Mouse (Mus musculus): ENCODE results near the gene Haghl. TPM values are rescaled to one million over a fixed set of nuclear protein-coding genes. Genes with fewer than 3 reads are reported as not detected.
"Not testable (repeated sequence)": the region's sequence is repeated elsewhere in the genome, so short reads cannot be mapped to it uniquely, and the experiment has no call there.

The Haghl gene
- total RNA-seq, 2 experiments from 2014 or later = 5.5 to 9.1 TPM

GRCm38 (mm10) chr17:25824362-25825142, 39.1 kb upstream of the Haghl start:
- intact Hi-C loops (cut with DNase I) = no loop called here
- DNase-seq (ENCODE audit: low spot score) = no peak

GRCm38 (mm10) chr17:25823452-25823851, 38.0 kb upstream of the Haghl start, which contains the start of gene Wdr24:
TSS of gene Wdr24 (plus strand) at chr17:25823627.
- no peak for DNase-seq (ENCODE audit: low spot score)
- intact Hi-C loops (cut with DNase I) = loop anchor here (2.0 kb wide), 1 partner anchor 27 kb away; the partner anchor contains the start of gene Metrn

GRCm38 (mm10) chr17:25818851-25819780, 33.6 kb upstream of the Haghl start:
- intact Hi-C loops (cut with DNase I) = no loop called here
- DNase-seq (ENCODE audit: low spot score) = no peak

GRCm38 (mm10) chr17:25817662-25818061, 32.2 kb upstream of the Haghl start:
- intact Hi-C loops (cut with DNase I) = no loop called here
- DNase-seq (ENCODE audit: low spot score) = no peak

- no peak for DNase-seq (ENCODE audit: low spot score)
- intact Hi-C loops (cut with DNase I) = no loop called here
These were observed 28.0 kb upstream of the Haghl start for GRCm38 (mm10) chr17:25813471-25813870.

GRCm38 (mm10) chr17:25810890-25811289, 25.4 kb upstream of the Haghl start:
- intact Hi-C loops (cut with DNase I) = no loop called here
- DNase-seq (ENCODE audit: low spot score) = no peak

- intact Hi-C loops (cut with DNase I) = loop anchor here (10.0 kb wide), 1 partner anchor 335 kb away; no protein-coding TSS in a partner anchor
- DNase-seq (ENCODE audit: low spot score) = no peak
These were observed 24.3 kb upstream of the Haghl start for GRCm38 (mm10) chr17:25809606-25810340.

GRCm38 (mm10) chr17:25808789-25809605, 23.5 kb upstream of the Haghl start, which contains the start of gene Fbxl16:
TSS of gene Fbxl16 (plus strand) at chr17:25809085.
- intact Hi-C loops (cut with DNase I) = loop anchor here (10.0 kb wide), 1 partner anchor 334 kb away; no protein-coding TSS in a partner anchor
- peak; percentile 51 for DNase-seq (ENCODE audit: low spot score)

GRCm38 (mm10) chr17:25808028-25808427, 22.6 kb upstream of the Haghl start:
- DNase-seq (ENCODE audit: low spot score) = no peak
- intact Hi-C loops (cut with DNase I) = loop anchor here (10.0 kb wide), 1 partner anchor 333 kb away; no protein-coding TSS in a partner anchor

GRCm38 (mm10) chr17:25807452-25807851, 22.0 kb upstream of the Haghl start:
- intact Hi-C loops (cut with DNase I) = loop anchor here (10.0 kb wide), 1 partner anchor 333 kb away; no protein-coding TSS in a partner anchor
- not testable (repeated sequence) for DNase-seq (ENCODE audit: low spot score)

GRCm38 (mm10) chr17:25806507-25806906, 21.0 kb upstream of the Haghl start:
- intact Hi-C loops (cut with DNase I) = loop anchor here (10.0 kb wide), 1 partner anchor 332 kb away; no protein-coding TSS in a partner anchor
- DNase-seq (ENCODE audit: low spot score) = no peak

- intact Hi-C loops (cut with DNase I) = loop anchor here (10.0 kb wide), 1 partner anchor 328 kb away; no protein-coding TSS in a partner anchor
- no peak for DNase-seq (ENCODE audit: low spot score)
These were observed 17.5 kb upstream of the Haghl start for GRCm38 (mm10) chr17:25802825-25803517.

GRCm38 (mm10) chr17:25801029-25801428, 15.6 kb upstream of the Haghl start:
- DNase-seq (ENCODE audit: low spot score) = no peak
- intact Hi-C loops (cut with DNase I) = loop anchor here (1.0 to 10.0 kb wide), 3 partner anchors 28 to 326 kb away; partner anchors contain the start of gene Narfl

GRCm38 (mm10) chr17:25796951-25797369, 11.5 kb upstream of the Haghl start, which contains the start of gene Metrn:
TSS of gene Metrn (minus strand) at chr17:25797136.
- intact Hi-C loops (cut with DNase I) = loop anchor here (2.0 kb wide), 1 partner anchor 26 kb away; the partner anchor contains the start of gene Wdr24
- peak; percentile 84 for DNase-seq (ENCODE audit: low spot score)

GRCm38 (mm10) chr17:25796211-25796771, 10.8 kb upstream of the Haghl start:
- no peak for DNase-seq (ENCODE audit: low spot score)
- intact Hi-C loops (cut with DNase I) = loop anchor here (2.0 kb wide), 1 partner anchor 27 kb away; the partner anchor contains the start of gene Wdr24

- intact Hi-C loops (cut with DNase I) = loop anchor here (2.0 kb wide), 1 partner anchor 27 kb away; the partner anchor contains the start of gene Wdr24
- DNase-seq (ENCODE audit: low spot score) = no peak
These were observed 10.2 kb upstream of the Haghl start, which contains the start of gene AC134908.4 for GRCm38 (mm10) chr17:25795609-25796092. TSS of gene AC134908.4 (minus strand) at chr17:25795659.

- no peak for DNase-seq (ENCODE audit: low spot score)
- intact Hi-C loops (cut with DNase I) = no loop called here
These were observed 9.5 kb upstream of the Haghl start for GRCm38 (mm10) chr17:25794998-25795397.
